Mouse (Mus musculus) MEL (cell line): ENCODE results near the gene Sfxn4.

Experiments
- CTCF ChIP-seq, 3 experiments: IDR thresholded peaks in 2 of 3; conservative IDR thresholded peaks in 1 of 3; 2 replicates each; pipeline ENCODE4 v1.5.1; 2011 to 2012; ENCODE audit warnings: low read length in 3 of 3, low read depth in 2 of 3, mild to moderate bottlenecking in 2 of 3, improper control_type of control experiment in 1 of 3, inconsistent platforms in 1 of 3, mixed read lengths in 1 of 3, moderate library complexity in 1 of 3; ENCODE audit not compliant: control insufficient read depth in 1 of 3, insufficient read depth in 1 of 3, poor library complexity in 1 of 3, severe bottlenecking in 1 of 3
- EP300 ChIP-seq, 2 experiments: IDR thresholded peaks; 2 replicates each; pipeline ENCODE4 v1.6.1; 2011; ENCODE audit warnings: improper control_type of control experiment in 2 of 2, low read length in 2 of 2, low read depth in 1 of 2, mild to moderate bottlenecking in 1 of 2
- POLR2A ChIP-seq, 2 experiments: IDR thresholded peaks; 2 replicates each; pipeline ENCODE4 v1.6.1; 2011 to 2012; ENCODE audit warnings: low read length in 2 of 2, mild to moderate bottlenecking in 2 of 2, control low read depth in 1 of 2, improper control_type of control experiment in 1 of 2, low read depth in 1 of 2, moderate library complexity in 1 of 2; ENCODE audit not compliant: control insufficient read depth in 1 of 2, insufficient read depth in 1 of 2, poor library complexity in 1 of 2

- no peak for TF ChIP-seq POLR2A (IDR thresholded peaks at IDR 0.05; ENCODE audit: control insufficient read depth in 1 of 2, insufficient read depth in 1 of 2, low read depth in 1 of 2, low read length in 2 of 2, poor library complexity in 1 of 2)
- TF ChIP-seq CTCF (IDR thresholded peaks at IDR 0.05 in 2 of 3, conservative IDR thresholded peaks at IDR 0.05 in 1 of 3; ENCODE audit: control insufficient read depth in 1 of 3, insufficient read depth in 1 of 3, low read depth in 2 of 3, low read length in 3 of 3, poor library complexity in 1 of 3, severe bottlenecking in 1 of 3) = no peak
- TF ChIP-seq EP300 (IDR thresholded peaks at IDR 0.05; ENCODE audit: low read depth in 1 of 2, low read length in 2 of 2) = no peak
Measured at GRCm38 (mm10) chr19:60903971-60904370, 42.7 kb upstream of the Sfxn4 start.
